Mouse (Mus musculus) embryonic facial prominence, embryonic 13.5 days (tissue): ENCODE data around the gene Syne2. TPM values are rescaled to one million over a fixed set of nuclear protein-coding genes. Genes with fewer than 3 reads are reported as not detected.

Experiments used
- ATAC-seq: fragments of 200-750 bp; cut with Nextera tagmentation; 2 replicates; pipeline ENCODE4 v1.8.0; 2017; ENCODE audit warnings: low read depth; ENCODE audit not compliant: insufficient number of reproducible peaks, insufficient read depth, low FRiP score, low TSS enrichment
- H3K27ac ChIP-seq: fragments of 300-500 bp; sonication (generic); 2 replicates; pipeline ENCODE4 v1.5.1; 2015; ENCODE audit warnings: moderate library complexity, mild to moderate bottlenecking, inconsistent platforms
- H3K27me3 ChIP-seq: fragments of 300-500 bp; sonication (generic); 2 replicates; pipeline ENCODE4 v1.6.1; 2015; ENCODE audit warnings: mild to moderate bottlenecking, inconsistent platforms
- H3K36me3 ChIP-seq: fragments of 300-500 bp; sonication (generic); 2 replicates; pipeline ENCODE4 v1.6.1; 2015; ENCODE audit warnings: mild to moderate bottlenecking, inconsistent platforms
- H3K4me1 ChIP-seq: fragments of 300-500 bp; sonication (generic); 2 replicates; pipeline ENCODE4 v1.6.1; 2015; ENCODE audit warnings: inconsistent platforms
- H3K4me2 ChIP-seq: fragments of 300-500 bp; sonication (generic); 2 replicates; pipeline ENCODE4 v1.6.1; 2015; ENCODE audit warnings: moderate library complexity, mild to moderate bottlenecking, inconsistent platforms
- H3K4me3 ChIP-seq: fragments of 300-500 bp; sonication (generic); 2 replicates; pipeline ENCODE4 v1.5.1; 2015; ENCODE audit warnings: mild to moderate bottlenecking, inconsistent platforms
- H3K9ac ChIP-seq: fragments of 300-500 bp; sonication (generic); 2 replicates; pipeline ENCODE4 v1.6.1; 2015; ENCODE audit warnings: mild to moderate bottlenecking, inconsistent platforms
- H3K9me3 ChIP-seq: fragments of 300-500 bp; sonication (generic); 2 replicates; pipeline ENCODE4 v1.6.1; 2016; ENCODE audit warnings: inconsistent platforms
- WGBS: fragments of 180-500 bp; shearing (Covaris S2); methylation state at CpG from one replicate; pipeline ENCODE4 v1.1.7; 2015; ENCODE audit warnings: mixed read lengths; 5-methylcytosine and 5-hydroxymethylcytosine counted together
- polyA plus RNA-seq: library from polyadenylated mRNA; unstranded; fragments of >200 nt; fragmentation: Nextera tagmentation; extraction: Ambion mirVana; gene quantifications from 2 replicates; pipeline ENCODE4 v1.2.1, GENCODE M21; 2015

Syne2 gene
- polyA plus RNA-seq, 1 experiment from 2014 or later: 67.0 TPM

DNA sequence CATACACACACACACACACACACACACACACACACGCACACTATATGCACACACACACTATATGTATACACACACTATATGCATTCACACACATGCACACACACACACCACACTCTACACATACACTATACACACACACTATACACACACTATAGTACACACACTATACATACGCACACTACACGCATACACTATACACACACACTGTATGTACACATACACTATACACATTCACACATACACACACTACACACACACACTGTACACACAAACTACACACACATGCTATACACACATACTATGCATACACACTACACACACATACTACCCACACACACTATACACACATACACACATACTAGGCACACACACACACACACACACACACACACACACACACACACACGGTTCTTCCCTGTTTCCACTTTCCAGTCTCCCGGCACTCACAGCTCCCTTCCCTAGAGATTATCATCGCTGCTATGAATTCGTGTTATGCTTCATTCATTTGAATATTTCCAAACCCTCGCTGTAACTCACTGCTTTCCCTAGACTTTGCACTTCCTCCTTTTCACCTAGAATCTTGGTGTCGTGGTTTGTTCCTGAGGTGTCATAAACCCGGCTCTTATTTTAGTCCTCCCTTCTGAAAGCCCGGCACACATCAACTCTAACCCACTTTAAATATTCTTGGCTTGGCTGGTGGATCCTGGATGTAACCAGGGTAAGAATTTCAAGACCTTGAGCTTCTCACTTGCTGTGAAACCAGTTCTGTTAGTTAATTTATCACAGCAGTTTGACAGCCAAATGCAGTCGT, 15.4 kb downstream of the Syne2 start:
- WGBS: 31% methylated on average over 12 of the region's 12 CpGs
- no peak overlapping the region for H3K9ac ChIP-seq
- no peaks in the 10 kb centered on the region for H3K9me3 ChIP-seq
- H3K4me2 ChIP-seq: peak overlapping the region; percentile 37
- peaks cover 46% of the 10 kb centered on the region for H3K4me1 ChIP-seq
- no peak for ATAC-seq
- peaks cover 20% of the 10 kb centered on the region for H3K27me3 ChIP-seq
- H3K36me3 ChIP-seq: no peaks in the 10 kb centered on the region
- no peak overlapping the region for H3K4me3 ChIP-seq
- H3K27ac ChIP-seq: 0 out of 2 replicates have a peak overlapping the region, but pooled peaks have one; percentile 55

DNA sequence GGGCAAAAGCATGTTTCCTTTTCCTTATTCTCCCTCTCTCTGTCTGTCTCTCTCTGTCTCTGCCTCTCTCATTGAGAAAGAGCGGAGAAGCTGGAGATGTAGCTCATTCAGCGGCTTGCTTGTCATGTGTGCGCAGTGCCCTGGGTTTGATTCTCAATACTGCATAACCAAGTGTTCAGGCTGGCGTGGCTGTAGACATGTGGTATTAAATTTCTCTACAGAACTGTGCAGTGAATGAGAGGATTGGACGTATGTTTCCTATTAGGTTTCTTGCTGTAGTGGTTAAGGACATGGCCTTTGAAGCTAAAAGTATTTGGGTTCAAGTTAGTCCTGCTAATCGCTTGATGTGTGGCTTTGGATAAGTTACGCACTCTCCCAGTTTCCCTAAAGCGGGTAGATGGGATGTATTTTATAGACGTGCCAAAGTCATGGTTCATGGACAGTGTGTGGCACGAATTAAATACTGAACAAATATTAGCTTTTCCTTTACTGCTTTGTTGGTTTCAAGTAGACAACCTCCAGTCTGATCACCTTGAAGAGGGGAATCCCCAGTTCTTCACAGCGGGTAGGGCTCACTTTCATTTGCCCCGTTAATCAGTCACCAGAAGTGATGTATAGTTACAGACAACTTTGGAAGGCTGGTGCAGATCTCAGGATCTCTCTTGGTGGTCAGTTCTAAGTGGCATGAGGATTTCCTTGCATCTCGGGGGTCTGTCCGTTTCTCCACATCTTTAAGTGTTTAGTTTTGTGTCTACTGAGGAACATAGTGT, 16.2 kb downstream of the Syne2 start:
- H3K9me3 ChIP-seq: no peaks in the 10 kb centered on the region
- peaks cover 18% of the 10 kb centered on the region for H3K27me3 ChIP-seq
- H3K4me3 ChIP-seq: no peak overlapping the region
- ATAC-seq: no peak
- H3K36me3 ChIP-seq: no peaks in the 10 kb centered on the region
- H3K4me2 ChIP-seq: peak overlapping the region; percentile 37
- no peak overlapping the region for H3K9ac ChIP-seq
- 14% methylated on average over 14 of the region's 14 CpGs for WGBS
- peaks cover 46% of the 10 kb centered on the region for H3K4me1 ChIP-seq
- peak overlapping the region; percentile 55; the same call in 1 of the 2 replicates for H3K27ac ChIP-seq

DNA sequence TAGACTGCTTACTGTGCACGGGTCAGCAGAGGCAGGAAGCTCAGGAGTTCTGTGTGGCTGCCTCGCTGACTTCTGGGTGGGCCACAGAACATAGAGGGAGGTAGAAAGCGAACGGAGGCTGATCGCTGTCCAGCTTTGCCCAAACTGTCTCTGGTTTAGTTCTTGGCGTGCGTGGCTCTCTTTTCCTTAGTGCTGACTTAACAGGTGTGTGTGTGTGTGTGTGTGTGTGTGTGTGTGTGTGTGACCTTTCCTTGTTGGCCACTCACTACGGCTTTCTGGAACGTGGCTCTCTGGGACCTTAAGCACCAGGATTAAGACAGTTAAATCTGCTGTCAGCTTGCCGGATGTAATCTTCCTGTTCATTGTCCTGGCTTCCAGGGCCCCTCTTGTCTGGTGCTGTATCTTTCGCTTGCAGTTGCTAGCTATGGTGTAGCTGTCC, 18.6 kb downstream of the Syne2 start:
- Histone ChIP-seq H3K27me3 (peaks cover 18% of the 10 kb centered on the region), H3K9ac (peak overlapping the region; percentile 27; the same call in 1 of the 2 replicates), H3K4me2 (no peak overlapping the region), H3K27ac (no peak overlapping the region), H3K4me1 (peaks cover 37% of the 10 kb centered on the region), H3K9me3 (no peaks in the 10 kb centered on the region), H3K36me3 (no peaks in the 10 kb centered on the region), H3K4me3 (no peak overlapping the region)
- ATAC-seq: no peak
- WGBS: 24% methylated on average over 11 of the region's 11 CpGs

DNA sequence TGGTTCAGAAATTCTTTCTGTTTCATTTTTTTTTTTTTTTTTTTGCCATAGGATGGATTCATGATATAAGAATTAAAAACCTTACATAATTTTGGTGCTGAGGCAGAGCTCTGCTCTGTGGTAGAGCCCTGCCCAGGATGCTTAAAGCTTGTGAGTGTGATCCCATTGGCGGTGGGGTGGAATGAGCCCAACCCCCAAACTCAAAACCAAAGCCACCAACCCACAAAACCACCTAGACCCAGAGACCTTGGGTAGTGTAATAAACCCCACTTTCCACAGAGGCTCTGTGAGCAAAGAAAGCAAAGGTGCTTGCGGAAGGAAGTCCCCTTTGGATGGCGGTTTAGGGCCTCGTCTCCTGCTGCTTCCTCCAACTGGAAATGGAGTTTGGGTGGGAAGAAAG, 19.5 kb downstream of the Syne2 start:
- WGBS: 87% methylated on average over 4 of the region's 4 CpGs
- Histone ChIP-seq H3K36me3 (no peaks in the 10 kb centered on the region), H3K9me3 (no peaks in the 10 kb centered on the region), H3K27me3 (peaks cover 18% of the 10 kb centered on the region), H3K4me1 (peaks cover 37% of the 10 kb centered on the region), H3K9ac (no peak overlapping the region), H3K4me3 (no peak overlapping the region), H3K27ac (no peak overlapping the region), H3K4me2 (no peak overlapping the region)
- ATAC-seq: no peak

DNA sequence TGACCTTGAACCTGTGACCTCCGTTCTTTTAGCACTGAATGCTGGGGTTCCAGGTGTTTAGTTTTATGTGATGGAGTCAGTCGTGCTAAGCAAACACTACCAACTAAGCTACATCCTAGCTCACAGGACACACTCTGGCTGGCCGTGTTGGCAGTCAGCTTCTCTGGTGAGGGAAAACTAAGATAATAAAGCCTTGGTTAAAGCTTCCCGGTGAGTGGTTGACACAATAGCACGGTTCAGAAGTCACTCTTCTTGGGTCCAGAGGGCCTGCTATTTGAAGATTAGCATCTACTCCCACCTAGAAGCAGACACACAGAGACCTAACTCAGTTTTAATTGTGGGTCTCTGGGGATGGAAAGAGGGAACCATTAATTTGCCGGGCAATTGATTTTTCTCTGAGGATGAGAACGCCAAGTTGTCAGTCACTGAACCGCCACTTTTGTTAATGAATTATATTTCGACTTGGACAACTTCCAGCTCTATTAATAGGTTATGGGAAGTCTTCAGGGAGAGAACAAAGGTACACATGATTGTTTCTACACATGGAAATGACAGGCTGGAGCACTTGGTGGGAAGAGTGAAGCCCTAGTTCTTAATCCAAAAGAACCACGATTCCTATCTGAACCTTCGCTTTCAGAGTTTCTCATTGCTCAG, 21.3 kb downstream of the Syne2 start:
- Histone ChIP-seq H3K9ac (no peak overlapping the region), H3K9me3 (no peaks in the 10 kb centered on the region)
- 78% methylated on average over 11 of the region's 11 CpGs for WGBS

DNA sequence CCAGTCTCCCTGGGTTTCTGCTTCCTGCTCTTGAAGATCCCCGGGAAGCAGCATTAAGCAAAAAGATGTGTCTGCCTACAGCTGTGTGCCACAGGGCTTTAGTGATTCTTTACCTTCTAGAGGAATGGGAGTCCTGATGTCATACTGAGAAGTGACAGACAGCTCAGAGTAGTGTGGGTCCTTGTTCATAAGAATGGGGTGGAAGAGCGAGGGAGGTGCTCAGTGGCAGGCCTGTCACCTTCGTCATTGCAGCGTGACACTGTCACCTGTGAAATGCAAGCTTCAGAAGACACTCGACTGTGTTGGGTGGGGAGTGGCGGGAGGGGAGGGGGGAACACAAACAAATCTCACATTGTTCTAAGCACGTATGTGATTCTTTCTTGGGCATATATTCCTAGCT, 23.2 kb downstream of the Syne2 start:
- Histone ChIP-seq H3K27ac (no peak overlapping the region), H3K9ac (no peak overlapping the region), H3K9me3 (no peaks in the 10 kb centered on the region), H3K4me2 (no peak overlapping the region), H3K27me3 (peaks cover 8% of the 10 kb centered on the region), H3K4me3 (no peak overlapping the region), H3K4me1 (peaks cover 10% of the 10 kb centered on the region; the same call in 1 of the 2 replicates), H3K36me3 (no peaks in the 10 kb centered on the region)
- 67% methylated on average over 7 of the region's 7 CpGs for WGBS
- ATAC-seq: no peak

More for the DNA sequence above, 21.3 kb downstream of the Syne2 start:
- Histone ChIP-seq H3K4me2 (no peak overlapping the region), H3K4me3 (no peak overlapping the region), H3K27me3 (peaks cover 18% of the 10 kb centered on the region), H3K4me1 (peaks cover 25% of the 10 kb centered on the region), H3K36me3 (no peaks in the 10 kb centered on the region), H3K27ac (no peak overlapping the region)
- no peak for ATAC-seq

DNA sequence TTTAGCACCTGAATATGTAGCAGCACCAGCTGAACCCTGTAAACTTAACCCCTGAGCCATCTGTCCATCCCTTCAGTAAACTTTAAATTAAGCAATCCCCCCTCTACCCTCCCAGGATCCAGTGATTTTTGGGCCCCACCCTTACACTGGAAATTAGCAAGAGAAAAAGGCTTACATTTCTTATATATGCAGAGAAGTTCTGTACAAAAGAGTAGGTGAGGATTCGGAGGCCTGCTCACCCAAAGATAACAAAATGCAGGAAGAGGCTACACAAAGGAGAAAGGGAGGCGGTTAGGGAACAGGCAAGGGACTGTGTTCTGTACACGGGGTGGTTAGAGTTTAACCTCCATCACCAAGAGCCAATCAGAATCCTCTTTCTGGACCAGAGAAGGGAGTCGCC, 26.4 kb downstream of the Syne2 start:
- Histone ChIP-seq H3K4me3 (no peak overlapping the region), H3K4me2 (no peak overlapping the region), H3K27ac (no peak overlapping the region), H3K9ac (no peak overlapping the region), H3K27me3 (no peaks in the 10 kb centered on the region), H3K9me3 (no peaks in the 10 kb centered on the region), H3K4me1 (no peaks in the 10 kb centered on the region), H3K36me3 (no peaks in the 10 kb centered on the region)
- no peak for ATAC-seq
- 78% methylated on average over 4 of the region's 4 CpGs for WGBS

DNA sequence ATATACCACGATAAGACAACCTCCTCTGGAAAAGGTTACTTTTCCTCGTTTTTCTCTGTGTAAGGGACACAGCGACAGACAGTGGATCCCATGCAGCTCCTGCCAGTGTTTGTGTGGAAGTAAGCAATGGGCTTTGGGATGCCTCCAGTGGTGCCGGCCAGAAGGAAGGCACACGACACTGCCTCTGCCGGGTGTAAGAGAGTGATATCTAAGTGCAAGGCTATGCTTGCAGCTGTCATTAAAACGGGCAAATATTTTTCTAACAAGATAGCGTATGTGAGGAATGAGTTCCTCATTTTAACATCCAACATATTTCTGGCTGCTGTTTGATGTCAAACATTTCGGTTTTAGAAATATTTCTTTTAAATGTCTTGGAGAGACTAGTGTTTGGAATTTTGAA, 27.1 kb downstream of the Syne2 start:
- no peaks in the 10 kb centered on the region for H3K36me3 ChIP-seq
- H3K4me3 ChIP-seq: no peak overlapping the region
- H3K4me1 ChIP-seq: no peaks in the 10 kb centered on the region
- WGBS: 75% methylated on average over 9 of the region's 9 CpGs
- H3K9ac ChIP-seq: no peak overlapping the region
- no peak for ATAC-seq
- no peak overlapping the region for H3K27ac ChIP-seq
- no peaks in the 10 kb centered on the region for H3K9me3 ChIP-seq
- H3K4me2 ChIP-seq: no peak overlapping the region
- no peaks in the 10 kb centered on the region for H3K27me3 ChIP-seq

DNA sequence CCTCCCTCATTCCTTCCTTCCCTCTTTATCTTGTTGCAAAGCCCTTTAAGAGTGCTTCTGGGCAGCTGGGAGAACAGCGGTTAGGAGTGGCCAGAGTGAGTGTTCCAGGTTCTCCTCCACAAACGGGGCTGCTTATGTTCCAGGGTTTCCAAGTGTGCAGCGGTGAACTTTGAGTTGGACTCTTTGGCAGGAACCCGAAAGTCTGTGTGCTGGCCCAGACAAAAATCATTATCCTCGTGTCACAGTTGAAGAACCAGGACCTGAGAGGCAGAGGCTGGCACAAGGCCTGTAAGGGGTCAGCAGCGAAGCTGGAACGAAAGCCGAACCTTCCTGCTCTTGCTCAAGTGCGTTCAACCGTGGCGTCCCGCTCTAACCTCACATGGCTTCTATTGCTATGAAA, 28.6 kb downstream of the Syne2 start:
- Histone ChIP-seq H3K4me3 (no peak overlapping the region), H3K9ac (no peak overlapping the region), H3K27me3 (no peaks in the 10 kb centered on the region), H3K4me1 (0 out of 2 replicates have a peak, but pooled peaks cover 7% of the 10 kb centered on the region), H3K9me3 (no peaks in the 10 kb centered on the region), H3K36me3 (no peaks in the 10 kb centered on the region), H3K4me2 (no peak overlapping the region), H3K27ac (no peak overlapping the region)
- WGBS: 78% methylated on average over 12 of the region's 12 CpGs
- no peak for ATAC-seq

DNA sequence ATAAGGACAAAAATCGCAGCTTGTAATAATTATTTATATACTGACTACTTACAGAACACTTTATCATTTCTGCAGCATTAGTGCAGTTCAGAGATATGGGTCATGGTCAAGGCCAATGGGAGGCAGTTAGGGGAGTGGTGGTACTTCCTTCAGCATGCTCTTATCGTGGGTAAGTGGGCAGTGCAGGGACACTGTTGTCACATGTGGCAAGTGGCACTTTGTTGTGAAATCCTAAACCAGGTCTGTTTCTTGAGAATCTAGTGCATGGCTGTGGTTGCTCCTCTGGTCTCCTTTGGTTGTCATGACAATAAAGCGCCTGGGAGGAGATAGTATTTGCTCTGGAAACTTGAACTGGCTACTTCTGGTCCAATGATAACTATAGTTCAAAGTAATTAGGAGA, 32.3 kb downstream of the Syne2 start:
- no peak overlapping the region for H3K27ac ChIP-seq
- no peaks in the 10 kb centered on the region for H3K9me3 ChIP-seq
- WGBS: 50% methylated on average over 3 of the region's 3 CpGs
- no peak overlapping the region for H3K9ac ChIP-seq
- no peak overlapping the region for H3K4me3 ChIP-seq
- no peaks in the 10 kb centered on the region for H3K27me3 ChIP-seq
- H3K36me3 ChIP-seq: no peaks in the 10 kb centered on the region
- no peak overlapping the region for H3K4me2 ChIP-seq
- peaks cover 15% of the 10 kb centered on the region; the same call in 1 of the 2 replicates for H3K4me1 ChIP-seq
- no peak for ATAC-seq

DNA sequence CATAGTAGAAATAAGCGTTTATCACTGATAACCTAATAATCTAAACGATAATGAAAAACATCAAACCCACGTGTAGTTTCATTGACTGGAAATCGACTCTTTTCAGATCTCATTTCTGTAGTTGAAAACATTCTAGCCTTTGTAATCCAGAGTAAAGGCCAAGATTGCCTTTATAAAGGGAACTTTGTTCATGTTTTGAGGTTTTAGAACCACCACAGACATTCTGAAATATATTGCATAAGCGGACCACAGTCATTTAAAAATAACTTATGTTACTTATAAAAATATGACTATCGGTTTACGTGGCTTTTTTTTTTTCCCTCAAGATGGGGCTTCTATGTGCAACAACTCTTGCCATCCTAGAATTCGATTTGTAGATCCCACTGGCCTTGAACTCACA, 33.5 kb downstream of the Syne2 start:
- no peak for ATAC-seq
- peaks cover 16% of the 10 kb centered on the region; the same call in 1 of the 2 replicates for H3K4me1 ChIP-seq
- H3K27me3 ChIP-seq: no peaks in the 10 kb centered on the region
- H3K27ac ChIP-seq: no peak overlapping the region
- no peak overlapping the region for H3K4me2 ChIP-seq
- 54% methylated on average over 8 of the region's 8 CpGs for WGBS
- no peak overlapping the region for H3K4me3 ChIP-seq
- H3K36me3 ChIP-seq: no peaks in the 10 kb centered on the region
- H3K9me3 ChIP-seq: no peaks in the 10 kb centered on the region
- no peak overlapping the region for H3K9ac ChIP-seq
